Mouse (Mus musculus) midbrain, embryonic 13.5 days (tissue): ENCODE data around the gene Cox8a. TPM values are rescaled to one million over a fixed set of nuclear protein-coding genes. Genes with fewer than 3 reads are reported as not detected.

Experiments used
- polyA plus RNA-seq: library from polyadenylated mRNA; unstranded; fragments of >200 nt; fragmentation: Nextera tagmentation; extraction: Ambion mirVana; gene quantifications from 2 replicates; pipeline ENCODE4 v1.2.1, GENCODE M21; 2015

Cox8a gene
- polyA plus RNA-seq, 1 experiment from 2014 or later: 750 TPM

Other genes with a start within 250 kb of the Cox8a start
- gene Ppp1r14b, start 242.6 kb downstream of the Cox8a start, polyA plus RNA-seq: 116 and 151 TPM in 2 replicates
- 9.6 and 11.6 TPM in 2 replicates for gene Plcb3, start 241.1 kb downstream of the Cox8a start, polyA plus RNA-seq
- gene Fkbp2, start 237.1 kb downstream of the Cox8a start, polyA plus RNA-seq: 88.5 and 100 TPM in 2 replicates
- 23.2 and 28.3 TPM in 2 replicates for gene Vegfb, start 230.0 kb downstream of the Cox8a start, polyA plus RNA-seq
- 24.2 and 25.4 TPM in 2 replicates for gene Dnajc4, start 225.0 kb downstream of the Cox8a start, polyA plus RNA-seq
- 20.2 and 21.7 TPM in 2 replicates for gene Nudt22, start 221.5 kb downstream of the Cox8a start, polyA plus RNA-seq
- 15.6 and 15.8 TPM in 2 replicates for gene Trpt1, start 221.5 kb downstream of the Cox8a start, polyA plus RNA-seq
- 3.9 and 4.8 TPM in 2 replicates for gene Fermt3, start 198.1 kb downstream of the Cox8a start, polyA plus RNA-seq
- gene Stip1, start 177.6 kb downstream of the Cox8a start, polyA plus RNA-seq: 258 and 273 TPM in 2 replicates
- gene Macrod1, start 160.8 kb downstream of the Cox8a start, polyA plus RNA-seq: 2.9 and 3.0 TPM in 2 replicates
- gene Flrt1, start 111.9 kb downstream of the Cox8a start, polyA plus RNA-seq: 8.3 and 9.2 TPM in 2 replicates
- gene Otub1, start 11.3 kb downstream of the Cox8a start, polyA plus RNA-seq: 247 and 260 TPM in 2 replicates
- gene Naa40, start 23.6 kb upstream of the Cox8a start, polyA plus RNA-seq: 73.7 and 74.6 TPM in 2 replicates
- 41.1 and 52.8 TPM in 2 replicates for gene Rcor2, start 49.7 kb upstream of the Cox8a start, polyA plus RNA-seq
- 40.7 and 47.1 TPM in 2 replicates for gene Mark2, start 124.2 kb upstream of the Cox8a start, polyA plus RNA-seq
- 42.2 and 45.3 TPM in 2 replicates for gene Spindoc, start 165.4 kb upstream of the Cox8a start, polyA plus RNA-seq
- gene 2700081O15Rik, start 200.0 kb upstream of the Cox8a start, polyA plus RNA-seq: 16.7 and 17.5 TPM in 2 replicates